Mouse (Mus musculus): ENCODE data around the gene Ganab.
"Not testable (repeated sequence)": the region's sequence is repeated elsewhere in the genome, so short reads cannot be mapped to it uniquely, and the experiment has no call there.

Gene Ganab

GRCm38 (mm10) chr19:8897865-8898495, at the start of gene Ganab:
TSS of gene Ganab (plus strand) at chr19:8898071.
- peak; percentile 98 for DNase-seq (ENCODE audit: low read depth, low spot score)

- DNase-seq (ENCODE audit: low read depth, low spot score) = no peak
These were observed 49.5 kb upstream of the Ganab start for GRCm38 (mm10) chr19:8848356-8848755.

- DNase-seq (ENCODE audit: low read depth, low spot score) = no peak
These were observed 47.4 kb upstream of the Ganab start, which contains the start of gene Lrrn4cl for GRCm38 (mm10) chr19:8850402-8850901. TSS of gene Lrrn4cl (plus strand) at chr19:8850768.

- no peak for DNase-seq (ENCODE audit: low read depth, low spot score)
These were observed 46.2 kb upstream of the Ganab start for GRCm38 (mm10) chr19:8851639-8852038.

GRCm38 (mm10) chr19:8852236-8852928, 45.5 kb upstream of the Ganab start:
- DNase-seq (ENCODE audit: low read depth, low spot score) = no peak

GRCm38 (mm10) chr19:8853117-8853516, 44.8 kb upstream of the Ganab start:
- DNase-seq (ENCODE audit: low read depth, low spot score) = no peak

GRCm38 (mm10) chr19:8857689-8858088, 40.2 kb upstream of the Ganab start:
- peak; percentile 42 for DNase-seq (ENCODE audit: low read depth, low spot score)

- peak; percentile 63 for DNase-seq (ENCODE audit: low read depth, low spot score)
These were observed 38.9 kb upstream of the Ganab start for GRCm38 (mm10) chr19:8859018-8859417.

GRCm38 (mm10) chr19:8864265-8864664, 33.6 kb upstream of the Ganab start:
- peak; percentile 34 for DNase-seq (ENCODE audit: low read depth, low spot score)

- not testable (repeated sequence) for DNase-seq (ENCODE audit: low read depth, low spot score)
These were observed 27.5 kb upstream of the Ganab start for GRCm38 (mm10) chr19:8870381-8870780.

- DNase-seq (ENCODE audit: low read depth, low spot score) = no peak
These were observed 27.0 kb upstream of the Ganab start for GRCm38 (mm10) chr19:8870838-8871237.

GRCm38 (mm10) chr19:8871267-8872186, 26.3 kb upstream of the Ganab start, which contains the start of gene Ubxn1:
TSS of gene Ubxn1 (plus strand) at chr19:8871496.
- DNase-seq (ENCODE audit: low read depth, low spot score) = peak; percentile 96

- no peak for DNase-seq (ENCODE audit: low read depth, low spot score)
These were observed 25.5 kb upstream of the Ganab start for GRCm38 (mm10) chr19:8872266-8872840.

- no peak for DNase-seq (ENCODE audit: low read depth, low spot score)
These were observed 22.8 kb upstream of the Ganab start for GRCm38 (mm10) chr19:8875031-8875430.

GRCm38 (mm10) chr19:8880311-8881033, 17.4 kb upstream of the Ganab start, which contains the start of gene Uqcc3:
TSS of gene Uqcc3 (minus strand) at chr19:8880923.
- peak; percentile 91 for DNase-seq (ENCODE audit: low read depth, low spot score)

GRCm38 (mm10) chr19:8881034-8881392, 16.9 kb upstream of the Ganab start:
- DNase-seq (ENCODE audit: low read depth, low spot score) = no peak

- DNase-seq (ENCODE audit: low read depth, low spot score) = no peak
These were observed 14.3 kb upstream of the Ganab start, which contains the start of the genes Lbhd1 and Gm49403 for GRCm38 (mm10) chr19:8883616-8884015. TSS of gene Lbhd1 (plus strand) at chr19:8883732. TSS of gene Gm49403 (plus strand) at chr19:8883930.

- DNase-seq (ENCODE audit: low read depth, low spot score) = peak; percentile 37
These were observed 10.8 kb upstream of the Ganab start for GRCm38 (mm10) chr19:8886916-8887584.

- peak; percentile 47 for DNase-seq (ENCODE audit: low read depth, low spot score)
These were observed 10.0 kb upstream of the Ganab start for GRCm38 (mm10) chr19:8887585-8888463.

Data from A20 (cell line).